Mouse (Mus musculus): ENCODE measurements around the gene Plpp6.
"Not testable (repeated sequence)": the region's sequence is repeated elsewhere in the genome, so short reads cannot be mapped to it uniquely, and the experiment has no call there.

Plpp6 gene

GRCm38 (mm10) chr19:28989515-28989914 is 25.8 kb downstream of the Plpp6 start:
- DNase-seq, result no peak

DNA sequence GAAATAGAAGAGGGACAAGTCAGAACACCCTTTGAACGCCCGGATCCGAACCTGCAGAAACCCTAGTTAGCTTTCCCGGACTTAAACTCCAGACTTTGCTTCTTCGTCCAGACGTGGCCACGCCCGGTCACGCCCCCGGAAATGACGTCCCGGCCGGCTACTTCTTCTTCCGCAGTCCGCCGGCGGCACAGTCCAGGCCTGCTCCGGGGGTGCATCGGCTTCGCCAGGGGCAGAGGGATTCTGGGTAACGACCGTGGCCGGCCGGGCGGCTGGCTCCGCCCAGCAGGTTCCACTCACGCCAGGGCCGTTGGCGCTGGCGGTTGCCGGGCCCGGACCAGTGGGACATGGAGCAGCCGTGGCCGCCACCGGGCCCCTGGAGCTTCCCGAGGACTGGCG is 26.4 kb downstream of the Plpp6 start, which contains the start of gene Cdc37l1:
Gene Cdc37l1 (plus strand): TSS at position 159 of the 396 bp plus-strand sequence.
- peak; percentile 99 for DNase-seq

DNA sequence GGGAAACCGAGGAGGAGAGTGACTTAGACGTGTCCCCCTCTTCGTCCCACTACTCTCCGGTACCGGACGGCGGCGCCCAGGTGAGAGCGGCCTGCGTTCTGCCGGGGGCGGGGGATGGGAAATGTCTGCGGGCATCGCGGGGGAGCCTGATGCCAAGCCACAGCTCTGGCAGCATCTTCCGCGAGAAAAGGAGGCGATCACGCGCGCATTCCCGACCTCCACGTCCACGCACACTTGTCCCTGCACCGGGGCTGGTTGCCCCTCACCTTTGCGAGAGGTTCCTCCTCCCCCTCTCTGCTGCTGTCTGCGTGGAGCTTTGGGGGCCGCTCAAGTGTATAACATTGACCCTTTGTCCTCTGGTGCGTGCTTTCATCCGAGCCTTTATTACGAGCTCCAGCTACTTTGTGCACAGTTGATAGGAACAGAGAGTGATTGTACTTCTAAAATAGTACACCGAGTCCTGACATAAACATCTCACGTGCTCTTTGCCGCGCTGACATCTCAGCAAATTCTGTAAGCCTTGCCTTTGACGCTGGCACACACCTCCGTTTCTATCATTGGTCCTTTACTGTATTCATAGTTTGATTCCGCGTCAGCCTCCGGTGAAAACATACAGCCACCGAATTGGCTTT is 27.0 kb downstream of the Plpp6 start:
- no peak for DNase-seq

GRCm38 (mm10) chr19:28991391-28991790 is 27.6 kb downstream of the Plpp6 start:
- no peak for DNase-seq

DNA sequence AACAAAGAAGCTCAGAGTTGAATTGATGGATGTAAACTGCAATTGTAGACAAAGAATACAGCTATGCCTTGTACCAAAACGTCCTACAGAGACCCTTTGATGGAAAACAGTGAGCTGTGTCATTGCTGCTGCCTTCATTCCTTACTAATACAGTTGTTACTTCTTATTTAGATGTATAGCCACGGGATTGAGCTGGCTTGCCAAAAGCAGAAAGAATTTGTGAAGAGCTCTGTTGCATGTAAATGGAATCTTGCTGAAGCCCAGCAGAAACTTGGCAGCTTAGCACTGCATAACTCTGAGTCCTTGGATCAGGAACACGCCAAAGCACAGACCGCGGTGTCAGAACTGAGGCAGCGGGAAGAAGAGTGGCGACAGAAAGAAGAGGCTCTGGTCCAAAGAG is 31.1 kb downstream of the Plpp6 start:
- no peak for DNase-seq

DNA sequence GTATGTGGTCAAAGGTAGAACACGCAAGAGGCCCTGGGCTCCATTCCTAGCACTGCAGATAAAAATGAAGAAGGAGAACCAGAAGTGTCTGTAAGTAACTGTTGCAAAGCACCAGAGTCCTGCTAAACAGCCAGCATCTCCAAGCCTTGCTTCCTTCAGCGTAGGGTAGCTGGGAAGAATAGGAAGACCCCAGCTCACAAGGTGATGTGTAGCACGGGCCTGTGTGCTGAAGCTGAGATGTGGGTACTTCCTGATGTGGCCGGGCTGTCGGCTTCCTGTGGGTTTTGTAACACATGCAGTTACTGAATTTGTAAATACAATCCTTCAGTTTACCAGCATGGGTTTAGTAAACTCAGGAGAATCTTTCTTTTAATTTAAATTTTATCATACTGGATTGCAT is 31.6 kb downstream of the Plpp6 start:
- no peak for DNase-seq

- DNase-seq, result no peak
These were observed 34.4 kb downstream of the Plpp6 start for GRCm38 (mm10) chr19:28997976-28998630.

DNA sequence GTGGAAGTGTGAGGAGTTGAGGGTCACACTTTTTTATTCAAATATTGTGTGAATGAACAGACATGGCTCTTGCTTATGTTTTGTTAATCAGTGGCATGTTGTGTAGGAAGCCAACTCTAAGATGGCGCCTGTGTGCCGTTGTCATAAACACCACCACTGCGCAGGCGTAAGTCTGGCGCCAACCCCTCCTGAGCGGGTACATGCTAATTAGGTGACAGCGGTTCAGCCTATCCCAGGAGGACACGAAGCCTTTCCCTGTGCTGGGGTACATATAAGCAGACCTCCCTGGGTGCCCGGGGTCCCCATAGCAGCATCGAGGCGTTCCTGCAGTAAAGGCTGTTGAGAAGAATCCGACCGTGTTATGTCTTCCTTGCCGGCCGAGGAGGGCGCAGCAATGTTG is 36.6 kb downstream of the Plpp6 start:
- not testable (repeated sequence) for DNase-seq

GRCm38 (mm10) chr19:29008069-29008706 is 44.4 kb downstream of the Plpp6 start:
- DNase-seq, result no peak

- DNase-seq, result no peak
These were observed 45.3 kb downstream of the Plpp6 start for GRCm38 (mm10) chr19:29009046-29009445.

GRCm38 (mm10) chr19:29011355-29011990 is 47.7 kb downstream of the Plpp6 start:
- no peak for DNase-seq

GRCm38 (mm10) chr19:29014466-29015055 is 50.8 kb downstream of the Plpp6 start:
- no peak for DNase-seq

DNA sequence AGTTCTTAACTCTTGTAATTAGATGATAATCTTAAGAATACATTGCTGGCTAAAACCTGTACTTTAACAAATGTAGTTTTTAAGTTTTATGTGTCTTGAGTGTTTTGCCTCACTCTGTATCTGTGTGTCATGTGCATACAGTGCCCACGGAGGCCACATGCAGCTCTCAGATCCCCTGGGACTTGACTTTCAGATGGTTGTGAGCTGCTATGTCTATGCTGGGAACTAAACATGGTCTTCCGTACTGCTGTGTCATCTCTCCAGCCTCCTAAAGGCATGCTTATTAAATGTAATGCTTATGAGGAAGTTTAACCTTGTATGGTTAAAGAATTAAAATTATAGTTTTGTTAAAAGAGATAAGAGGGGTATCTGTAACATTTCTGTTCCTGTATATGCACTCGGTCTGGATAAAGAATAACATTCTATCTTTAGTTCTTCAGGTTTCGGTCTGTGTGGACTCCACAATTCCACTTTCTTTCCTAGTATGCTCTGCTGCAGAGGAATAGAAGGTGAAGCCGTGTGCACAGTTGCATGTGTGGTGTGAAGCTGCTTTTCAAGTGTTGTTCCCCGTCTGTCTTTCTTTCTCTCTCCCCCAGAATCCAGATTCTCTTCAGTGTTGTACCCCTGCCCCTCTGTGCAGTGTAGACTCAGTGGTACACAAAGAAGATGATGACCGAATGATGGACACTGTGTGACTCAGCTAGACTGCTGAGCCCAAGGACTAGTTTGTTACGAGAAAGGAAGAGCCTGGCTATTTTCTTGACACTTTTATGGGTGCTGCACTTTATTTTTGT is 51.9 kb downstream of the Plpp6 start:
- no peak for DNase-seq

DNA sequence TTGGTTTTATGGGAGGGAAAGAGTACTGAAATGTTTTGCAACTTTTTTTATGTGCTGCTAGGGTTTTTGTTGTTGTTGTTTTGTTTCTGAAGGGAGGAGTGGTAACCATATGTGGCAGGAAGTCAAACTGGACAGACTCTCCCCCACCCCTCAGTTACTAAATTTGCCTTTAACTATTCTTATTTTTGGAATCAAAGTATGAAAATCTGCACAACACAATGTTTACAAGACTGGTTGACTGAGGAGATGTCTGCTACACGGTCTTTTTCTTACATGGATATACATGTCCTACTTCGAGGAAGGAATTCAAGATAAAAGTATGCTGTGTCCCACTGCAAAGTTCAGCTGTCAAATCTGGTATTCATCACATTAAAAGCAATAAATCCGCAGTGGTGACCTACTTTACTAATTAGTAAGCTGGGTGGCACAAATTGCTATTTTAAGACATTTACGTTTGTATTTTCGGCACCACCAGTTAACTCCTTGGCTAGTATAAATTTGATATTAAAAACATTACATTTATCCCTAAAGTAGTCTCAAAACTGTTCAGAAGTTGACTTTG is 52.5 kb downstream of the Plpp6 start:
- DNase-seq, result no peak
